Mouse (Mus musculus) midbrain, postnatal 0 days (tissue): ENCODE data around the gene Map1lc3b. TPM values are rescaled to one million over a fixed set of nuclear protein-coding genes. Genes with fewer than 3 reads are reported as not detected.

Experiments
- ATAC-seq: fragments of 200-750 bp; cut with Nextera tagmentation; 2 replicates; pipeline ENCODE4 v1.8.0; 2017; ENCODE audit warnings: moderate number of reproducible peaks, mild to moderate bottlenecking, moderate TSS enrichment, moderate library complexity; ENCODE audit not compliant: low FRiP score
- DNase-seq: peaks from one replicate; pipeline ENCODE4 v3.0.0-alpha.2; 2015; ENCODE audit warnings: low spot score
- H3K27ac ChIP-seq: fragments of 300-500 bp; sonication (generic); 2 replicates; pipeline ENCODE4 v1.5.1; 2014; ENCODE audit warnings: low read depth, mild to moderate bottlenecking, low read length, mixed read lengths
- H3K27me3 ChIP-seq: fragments of 300-500 bp; sonication (generic); 2 replicates; pipeline ENCODE4 v1.6.1; 2014; ENCODE audit warnings: low read length, control low read depth, mixed read lengths; ENCODE audit not compliant: insufficient read depth
- H3K36me3 ChIP-seq: fragments of 300-500 bp; sonication (generic); 2 replicates; pipeline ENCODE4 v1.6.1; 2014; ENCODE audit warnings: low read length, control low read depth, mixed read lengths; ENCODE audit not compliant: insufficient read depth
- H3K4me1 ChIP-seq: fragments of 300-500 bp; sonication (generic); 2 replicates; pipeline ENCODE4 v1.6.1; 2014; ENCODE audit warnings: mild to moderate bottlenecking, control low read depth, antibody characterized with exemption, low read length, mixed read lengths; ENCODE audit not compliant: insufficient read depth
- H3K4me2 ChIP-seq: fragments of 300-500 bp; sonication (generic); 2 replicates; pipeline ENCODE4 v1.6.1; 2014; ENCODE audit warnings: low read depth, mild to moderate bottlenecking, low read length, mixed read lengths; ENCODE audit not compliant: poor library complexity, severe bottlenecking
- H3K4me3 ChIP-seq: fragments of 300-500 bp; sonication (generic); 2 replicates; pipeline ENCODE4 v1.5.1; 2014; ENCODE audit warnings: low read depth, mild to moderate bottlenecking, low read length, moderate library complexity
- H3K9ac ChIP-seq: fragments of 300-500 bp; sonication (generic); replicated peaks from 2 replicates; pipeline ENCODE4 v1.6.1; 2014; ENCODE audit warnings: mild to moderate bottlenecking, low read length, moderate library complexity, mixed read lengths; ENCODE audit not compliant: poor library complexity, severe bottlenecking
- H3K9me3 ChIP-seq: fragments of 300-500 bp; sonication (generic); 2 replicates; pipeline ENCODE4 v1.6.1; 2016; ENCODE audit warnings: low read length, control low read depth
- CTCF ChIP-seq: IDR thresholded peaks from 2 replicates; pipeline ENCODE4 v1.5.1; 2016; ENCODE audit warnings: antibody characterized with exemption, mild to moderate bottlenecking
- WGBS: fragments of 180-500 bp; shearing (Covaris S2); extraction: QIAGEN DNeasy Blood & Tissue Kit; methylation state at CpG from one replicate; pipeline ENCODE4 v1.1.7; 2014; 5-methylcytosine and 5-hydroxymethylcytosine counted together
- polyA plus RNA-seq: library from polyadenylated mRNA; unstranded; fragments of >200 nt; fragmentation: Nextera tagmentation; extraction: Ambion mirVana; gene quantifications from 2 replicates; pipeline ENCODE4 v1.2.1, GENCODE M21; 2015
- total RNA-seq: library from RNA; depleted of rRNA; stranded (reverse); fragments of >200 nt; gene quantifications from 2 replicates; pipeline ENCODE4 v1.2.3, GENCODE M21; 2014

Gene Map1lc3b
- total and polyA plus RNA-seq, 2 experiments from 2014 or later: 264 to 343 TPM

DNA sequence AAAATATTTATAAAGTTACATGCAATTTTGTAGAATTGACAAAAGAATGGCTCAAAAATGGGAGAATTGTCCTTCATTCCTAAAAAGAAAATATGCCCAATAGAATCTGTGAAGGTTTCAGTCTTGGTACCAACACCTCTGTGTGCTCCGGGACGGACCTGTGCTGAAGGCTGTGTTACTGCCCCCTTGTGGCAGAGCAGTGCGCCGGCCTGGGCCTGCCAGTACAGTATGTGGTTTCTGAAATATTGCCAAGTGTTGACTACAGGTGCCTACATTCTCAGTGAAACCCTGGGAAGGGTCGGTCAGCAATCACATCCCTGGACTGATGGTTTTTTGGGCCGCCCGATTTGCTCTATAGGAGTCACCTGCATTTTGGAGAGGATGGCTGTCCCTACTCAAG, 8.7 kb downstream of the Map1lc3b start:
- WGBS: 36% methylated on average over 7 of the region's 7 CpGs
- H3K4me3 ChIP-seq: no peak overlapping the region
- no peak overlapping the region for H3K27ac ChIP-seq
- no peak overlapping the region for H3K4me2 ChIP-seq
- TF ChIP-seq CTCF: peak; percentile 86
- no peak overlapping the region for H3K9ac ChIP-seq
- DNase-seq (peak; percentile 90), ATAC-seq (0 out of 2 replicates have a peak, but pooled peaks have one; percentile 66)
- no peaks in the 10 kb centered on the region for H3K4me1 ChIP-seq
- H3K27me3 ChIP-seq: no peaks in the 10 kb centered on the region
- H3K36me3 ChIP-seq: peaks cover 63% of the 10 kb centered on the region
- no peaks in the 10 kb centered on the region for H3K9me3 ChIP-seq

DNA sequence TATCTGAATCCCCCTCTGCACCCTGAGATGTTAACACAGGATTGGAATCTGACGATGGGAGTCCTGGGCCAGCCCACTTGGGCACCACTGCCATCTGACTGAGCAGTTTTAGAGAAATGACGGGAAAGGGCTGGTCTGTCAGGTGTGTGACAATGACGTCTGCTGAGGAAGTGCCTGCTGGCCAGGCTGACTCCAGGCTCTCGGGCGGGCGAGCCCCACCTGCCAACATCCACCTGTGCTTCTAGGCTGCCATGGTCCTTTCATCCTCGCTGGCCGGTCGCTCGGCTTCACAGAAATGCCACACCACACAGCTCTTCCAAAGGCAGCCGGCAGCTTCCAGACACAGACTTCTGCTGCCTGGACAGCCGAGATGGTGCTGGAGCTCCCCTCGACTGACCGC, 9.7 kb downstream of the Map1lc3b start:
- Histone ChIP-seq H3K27me3 (no peaks in the 10 kb centered on the region), H3K36me3 (peaks cover 64% of the 10 kb centered on the region), H3K4me3 (no peak overlapping the region), H3K27ac (no peak overlapping the region), H3K4me2 (no peak overlapping the region), H3K4me1 (no peaks in the 10 kb centered on the region), H3K9ac (no peak overlapping the region), H3K9me3 (no peaks in the 10 kb centered on the region)
- 90% methylated on average over 14 of the region's 14 CpGs for WGBS
- ATAC-seq (no peak), DNase-seq (no peak)
- no peak for TF ChIP-seq CTCF

DNA sequence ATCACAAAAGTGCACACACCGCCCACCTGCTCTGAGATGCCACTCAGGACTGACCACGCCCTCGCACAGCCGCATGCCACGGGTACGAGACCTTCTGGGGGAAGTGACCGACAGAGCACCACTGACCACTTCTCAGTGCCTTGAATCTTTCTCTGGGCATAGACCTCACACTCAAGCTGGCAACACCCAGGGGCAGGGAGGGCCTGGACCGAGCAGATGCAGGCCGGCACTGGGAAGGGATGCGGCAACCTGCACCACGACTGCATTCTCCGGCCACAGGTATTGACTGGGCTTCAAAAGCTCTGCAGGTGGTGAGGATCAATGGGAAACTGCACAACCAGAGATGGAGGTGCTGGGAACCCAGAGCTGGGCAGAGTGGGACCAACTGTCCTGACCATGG, 12.2 kb downstream of the Map1lc3b start:
- no peak for ATAC-seq
- no peaks in the 10 kb centered on the region for H3K4me1 ChIP-seq

DNA sequence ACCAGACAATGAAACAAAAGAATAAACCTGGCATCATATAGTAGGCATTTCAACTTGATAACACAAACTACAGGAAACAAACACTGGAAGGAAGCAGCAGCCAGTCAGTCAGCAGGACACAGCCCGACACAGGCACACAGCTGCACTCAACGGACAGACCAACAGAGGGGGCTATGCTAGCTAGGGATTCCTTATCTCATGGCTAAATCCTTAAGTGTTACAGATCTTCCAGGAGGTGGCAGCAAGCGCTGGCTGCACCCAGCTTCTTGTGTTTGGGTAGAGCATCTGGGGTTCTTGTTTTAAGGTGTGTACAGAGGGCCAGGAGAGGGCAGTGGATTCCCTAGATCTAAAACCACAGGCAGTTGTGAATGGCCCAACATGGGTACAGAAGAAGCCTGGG, 12.7 kb downstream of the Map1lc3b start:
- H3K36me3 ChIP-seq: peaks cover 73% of the 10 kb centered on the region
- H3K4me1 ChIP-seq: no peaks in the 10 kb centered on the region
- H3K9me3 ChIP-seq: no peaks in the 10 kb centered on the region
- ATAC-seq: peak; percentile 56
- TF ChIP-seq CTCF: peak; percentile 92
- no peak overlapping the region for H3K4me2 ChIP-seq
- no peak overlapping the region for H3K9ac ChIP-seq
- H3K4me3 ChIP-seq: no peak overlapping the region
- 19% methylated on average over 3 of the region's 3 CpGs for WGBS
- H3K27me3 ChIP-seq: no peaks in the 10 kb centered on the region
- no peak overlapping the region for H3K27ac ChIP-seq
- peak; percentile 87 for DNase-seq

More for the DNA sequence above, 12.2 kb downstream of the Map1lc3b start:
- no peak overlapping the region for H3K4me3 ChIP-seq
- 93% methylated on average over 12 of the region's 12 CpGs for WGBS
- no peak overlapping the region for H3K4me2 ChIP-seq
- no peak overlapping the region for H3K9ac ChIP-seq
- DNase-seq: no peak
- H3K9me3 ChIP-seq: no peaks in the 10 kb centered on the region
- peaks cover 69% of the 10 kb centered on the region for H3K36me3 ChIP-seq
- no peaks in the 10 kb centered on the region for H3K27me3 ChIP-seq
- H3K27ac ChIP-seq: no peak overlapping the region
- no peak for TF ChIP-seq CTCF

DNA sequence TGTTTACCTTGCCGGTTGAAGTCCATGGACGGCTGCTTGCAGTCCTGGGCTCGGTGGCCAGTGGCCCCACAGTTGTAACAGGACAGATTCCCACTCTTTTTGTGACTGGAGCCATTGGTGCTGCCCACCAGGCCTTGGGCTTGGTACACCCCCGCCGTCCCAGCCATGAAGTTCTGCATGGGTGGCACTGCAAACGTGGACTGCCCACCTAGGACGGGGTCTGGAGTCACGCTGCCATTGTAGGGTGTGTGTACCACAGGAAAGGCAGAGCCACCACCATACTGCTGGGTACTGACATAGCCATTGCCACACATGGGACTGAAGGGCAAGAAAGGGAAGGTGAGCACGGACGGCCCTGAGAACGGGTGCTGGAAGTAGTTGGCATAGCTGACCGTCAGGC, 13.6 kb downstream of the Map1lc3b start:
- WGBS: 98% methylated on average over 12 of the region's 12 CpGs
- no peak for ATAC-seq
- H3K9ac ChIP-seq: no peak overlapping the region

DNA sequence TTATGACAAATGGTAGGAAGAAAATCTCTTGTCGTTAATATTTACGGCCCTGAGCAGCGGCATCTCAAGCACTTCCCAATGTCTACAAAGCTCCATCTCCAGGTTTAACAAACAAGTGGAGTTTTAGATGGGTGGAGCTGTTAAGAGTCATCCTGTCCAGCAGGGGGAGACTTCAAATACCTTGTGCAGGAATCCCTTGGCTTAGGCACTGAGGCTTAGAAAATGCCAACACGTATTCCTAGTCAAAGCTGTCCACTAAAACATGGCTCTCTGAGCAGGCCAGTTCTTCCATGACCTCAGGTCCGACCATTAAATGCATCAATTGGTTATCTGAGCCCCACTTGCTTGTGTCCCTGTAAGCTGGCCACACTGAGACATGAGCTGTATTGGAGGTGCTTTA, 17.5 kb downstream of the Map1lc3b start:
- Histone ChIP-seq H3K9ac (no peak overlapping the region), H3K36me3 (peaks cover 61% of the 10 kb centered on the region), H3K4me3 (no peak overlapping the region), H3K4me1 (no peaks in the 10 kb centered on the region), H3K27me3 (no peaks in the 10 kb centered on the region), H3K27ac (no peak overlapping the region), H3K4me2 (no peak overlapping the region), H3K9me3 (no peaks in the 10 kb centered on the region)
- TF ChIP-seq CTCF: peak; percentile 68
- DNase-seq (peak; percentile 46), ATAC-seq (no peak)
- WGBS: 94% methylated on average over 5 of the region's 5 CpGs

More for the DNA sequence above, 13.6 kb downstream of the Map1lc3b start:
- no peaks in the 10 kb centered on the region for H3K9me3 ChIP-seq
- no peak for TF ChIP-seq CTCF
- peaks cover 79% of the 10 kb centered on the region for H3K36me3 ChIP-seq
- no peak for DNase-seq
- H3K4me3 ChIP-seq: no peak overlapping the region
- H3K27ac ChIP-seq: no peak overlapping the region
- H3K4me2 ChIP-seq: no peak overlapping the region
- H3K4me1 ChIP-seq: no peaks in the 10 kb centered on the region
- no peaks in the 10 kb centered on the region for H3K27me3 ChIP-seq
